Mouse (Mus musculus) midbrain, embryonic 14.5 days (tissue): ENCODE data around the gene Tvp23b. TPM values are rescaled to one million over a fixed set of nuclear protein-coding genes. Genes with fewer than 3 reads are reported as not detected.
A peak's percentile ranks its signal among the peaks of the same experiment; 100 is the strongest.

Experiments used
- ATAC-seq: fragments of 200-750 bp; cut with Nextera tagmentation; 2 replicates; pipeline ENCODE4 v1.8.0; 2017; ENCODE audit warnings: moderate number of reproducible peaks, moderate library complexity; ENCODE audit not compliant: low FRiP score, low TSS enrichment
- DNase-seq: peaks from one replicate; pipeline ENCODE4 v3.0.0-alpha.2; 2015
- H3K27ac ChIP-seq: fragments of 300-500 bp; sonication (generic); replicated peaks from 2 replicates; pipeline ENCODE4 v1.5.1; 2014; ENCODE audit warnings: mild to moderate bottlenecking, low read depth, low read length, moderate library complexity
- H3K27me3 ChIP-seq: fragments of 300-500 bp; sonication (generic); 2 replicates; pipeline ENCODE4 v1.6.1; 2014; ENCODE audit warnings: low read length, control low read depth, mixed read lengths; ENCODE audit not compliant: control insufficient read depth, insufficient read depth
- H3K36me3 ChIP-seq: fragments of 300-500 bp; sonication (generic); 2 replicates; pipeline ENCODE4 v1.6.1; 2014; ENCODE audit warnings: low read length, control low read depth; ENCODE audit not compliant: control insufficient read depth, insufficient read depth
- H3K4me1 ChIP-seq: fragments of 300-500 bp; sonication (generic); 2 replicates; pipeline ENCODE4 v1.6.1; 2014; ENCODE audit warnings: mild to moderate bottlenecking, antibody characterized with exemption, low read length, control low read depth; ENCODE audit not compliant: control insufficient read depth, insufficient read depth
- H3K4me2 ChIP-seq: fragments of 300-500 bp; sonication (generic); 2 replicates; pipeline ENCODE4 v1.6.1; 2014; ENCODE audit warnings: mild to moderate bottlenecking, low read length, moderate library complexity
- H3K4me3 ChIP-seq: fragments of 300-500 bp; sonication (generic); replicated peaks from 2 replicates; pipeline ENCODE4 v1.5.1; 2014; ENCODE audit warnings: low read depth, low read length
- H3K9ac ChIP-seq: fragments of 300-500 bp; sonication (generic); replicated peaks from 2 replicates; pipeline ENCODE4 v1.6.1; 2014; ENCODE audit warnings: mild to moderate bottlenecking, low read length, moderate library complexity
- H3K9me3 ChIP-seq: fragments of 300-500 bp; sonication (generic); 2 replicates; pipeline ENCODE4 v1.6.1; 2016; ENCODE audit warnings: low read length, control low read depth, mixed read lengths; ENCODE audit not compliant: control insufficient read depth
- WGBS: fragments of 180-500 bp; shearing (Covaris S2); extraction: QIAGEN DNeasy Blood & Tissue Kit; methylation state at CpG from one replicate; pipeline ENCODE4 v1.1.7; 2014; 5-methylcytosine and 5-hydroxymethylcytosine counted together
- polyA plus RNA-seq: library from polyadenylated mRNA; unstranded; fragments of >200 nt; fragmentation: Nextera tagmentation; extraction: Ambion mirVana; gene quantifications from 2 replicates; pipeline ENCODE4 v1.2.1, GENCODE M21; 2014

The Tvp23b gene
- polyA plus RNA-seq, result 55.9 and 58.9 TPM in 2 replicates

GRCm38 (mm10) chr11:62879220-62880048 lies at the start of gene Tvp23b:
Gene Tvp23b, plus strand, starts transcription at chr11:62879455.
- peak within 1 kb of the TSS; percentile 86 for H3K9ac ChIP-seq
- 2% methylated on average over 55 of the region's 55 CpGs for WGBS
- DNase-seq (peak; percentile 99), ATAC-seq (peak; percentile 98)
- H3K36me3 ChIP-seq, result peaks cover 9% of the 10 kb centered on the region
- no peaks in the 10 kb centered on the region for H3K27me3 ChIP-seq
- H3K27ac ChIP-seq, result peak within 1 kb of the TSS; percentile 83
- peak within 1 kb of the TSS; percentile 75 for H3K4me2 ChIP-seq
- peak within 1 kb of the TSS; percentile 72 for H3K4me3 ChIP-seq
- 0 out of 2 replicates have a peak, but pooled peaks cover 3% of the 10 kb centered on the region for H3K4me1 ChIP-seq
- no peaks in the 10 kb centered on the region for H3K9me3 ChIP-seq

DNA sequence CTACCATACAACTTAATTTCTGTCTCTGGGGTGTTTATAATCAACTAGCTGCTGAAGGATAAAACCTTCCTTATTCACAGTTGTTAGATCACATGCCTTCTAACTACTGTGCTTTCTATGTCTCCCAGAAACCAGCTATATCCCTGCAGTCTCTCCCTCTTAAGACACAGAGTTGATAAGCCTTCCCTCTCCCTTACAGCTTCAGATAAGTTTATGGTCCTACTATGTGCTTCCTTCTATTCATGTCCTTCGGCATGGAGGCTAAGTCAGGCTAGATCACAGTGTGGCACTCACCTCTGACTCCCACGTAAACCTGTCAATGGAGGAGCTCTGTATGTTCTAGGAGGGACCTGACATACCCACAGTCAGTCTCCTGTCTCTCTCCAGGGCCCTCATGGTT lies 48.9 kb upstream of the Tvp23b start:
- Histone ChIP-seq H3K4me3 (no peak overlapping the region), H3K27me3 (no peaks in the 10 kb centered on the region), H3K4me2 (no peak overlapping the region), H3K9me3 (no peaks in the 10 kb centered on the region), H3K27ac (no peak overlapping the region), H3K4me1 (no peaks in the 10 kb centered on the region), H3K9ac (no peak overlapping the region), H3K36me3 (no peaks in the 10 kb centered on the region)
- DNase-seq, result no peak
- ATAC-seq, result no peak
- WGBS, result 83% methylated on average over 2 of the region's 2 CpGs

DNA sequence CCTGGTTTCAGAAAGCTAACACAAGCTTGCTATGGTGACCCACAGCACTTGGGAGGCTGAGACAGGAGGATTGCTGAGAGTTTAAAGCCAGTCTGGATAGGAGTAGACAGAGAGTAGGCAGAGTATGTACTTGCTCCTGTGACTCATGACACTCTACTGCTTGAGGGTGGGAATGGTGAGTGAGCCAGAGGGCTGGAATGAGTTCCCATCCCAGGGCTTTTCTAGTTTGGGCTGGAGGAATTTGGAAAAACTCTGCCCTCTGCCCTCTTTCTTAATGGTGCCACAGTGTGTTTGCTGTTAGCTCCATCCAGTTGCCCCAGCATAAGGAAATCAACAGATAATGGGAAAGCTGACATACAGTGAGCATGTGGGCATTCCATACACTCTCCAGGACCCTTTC lies 47.3 kb upstream of the Tvp23b start:
- H3K4me3 ChIP-seq, result no peak overlapping the region
- H3K9ac ChIP-seq, result no peak overlapping the region
- ATAC-seq, result no peak
- no peak for DNase-seq
- no peaks in the 10 kb centered on the region for H3K4me1 ChIP-seq
- H3K4me2 ChIP-seq, result no peak overlapping the region
- H3K9me3 ChIP-seq, result no peaks in the 10 kb centered on the region
- H3K36me3 ChIP-seq, result no peaks in the 10 kb centered on the region
- no peaks in the 10 kb centered on the region for H3K27me3 ChIP-seq
- no peak overlapping the region for H3K27ac ChIP-seq

DNA sequence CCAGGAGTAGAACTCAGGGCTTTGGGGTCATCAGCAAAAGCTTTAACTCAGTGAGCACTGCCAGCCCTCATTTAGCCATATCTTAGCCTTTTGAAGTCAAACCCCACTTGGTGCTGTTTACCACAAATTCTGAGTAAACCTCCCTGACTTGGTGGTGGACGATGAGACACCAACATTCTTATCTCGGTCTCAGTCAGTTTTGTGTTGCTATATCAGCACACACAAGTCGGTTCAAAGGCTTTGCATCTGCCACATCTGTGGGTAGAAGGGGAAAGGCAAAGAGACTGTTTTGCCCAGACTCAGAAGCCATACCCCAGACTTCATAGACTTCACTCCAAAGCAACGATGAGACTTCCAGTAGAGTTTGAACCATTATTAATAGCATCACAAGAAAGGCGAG lies 34.7 kb upstream of the Tvp23b start:
- H3K4me2 ChIP-seq, result no peak overlapping the region
- H3K9me3 ChIP-seq, result no peaks in the 10 kb centered on the region
- no peak for DNase-seq
- H3K36me3 ChIP-seq, result no peaks in the 10 kb centered on the region
- H3K4me3 ChIP-seq, result no peak overlapping the region
- no peaks in the 10 kb centered on the region for H3K27me3 ChIP-seq
- H3K9ac ChIP-seq, result no peak overlapping the region
- no peak for ATAC-seq
- no peaks in the 10 kb centered on the region for H3K4me1 ChIP-seq
- WGBS, result 96% methylated on average over 5 of the region's 5 CpGs
- H3K27ac ChIP-seq, result no peak overlapping the region

DNA sequence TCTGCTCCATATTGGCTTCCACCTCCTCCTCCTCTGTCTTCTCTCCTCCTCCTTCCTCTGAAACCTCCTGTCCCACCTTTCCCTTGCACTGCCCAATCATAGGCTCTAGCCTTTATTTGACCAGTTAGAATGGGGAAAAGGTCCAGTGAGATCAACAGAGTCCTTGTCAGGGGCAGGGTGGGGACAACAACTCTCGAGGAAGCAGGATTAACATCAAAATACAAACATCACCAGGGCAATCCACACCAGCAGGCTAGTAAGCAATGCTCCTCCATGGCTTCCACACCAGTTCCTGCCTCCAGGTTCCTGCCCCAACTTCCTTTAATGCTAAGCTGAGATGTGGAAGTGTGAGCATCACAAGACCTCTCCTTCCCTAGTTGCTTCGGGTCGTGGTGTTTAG lies 33.5 kb upstream of the Tvp23b start:
- no peak overlapping the region for H3K9ac ChIP-seq
- no peaks in the 10 kb centered on the region for H3K36me3 ChIP-seq
- no peak overlapping the region for H3K27ac ChIP-seq
- no peaks in the 10 kb centered on the region for H3K27me3 ChIP-seq
- 77% methylated on average over 3 of the region's 3 CpGs for WGBS
- no peak overlapping the region for H3K4me2 ChIP-seq
- no peak for DNase-seq
- H3K9me3 ChIP-seq, result no peaks in the 10 kb centered on the region
- no peaks in the 10 kb centered on the region for H3K4me1 ChIP-seq
- no peak overlapping the region for H3K4me3 ChIP-seq
- ATAC-seq, result no peak

GRCm38 (mm10) chr11:62846961-62847654 lies 32.1 kb upstream of the Tvp23b start, which contains the start of gene Fbxw10:
Gene Fbxw10, plus strand, starts transcription at chr11:62847069.
- Histone ChIP-seq H3K4me2 (peak within 1 kb of the TSS; percentile 16), H3K27me3 (no peaks in the 10 kb centered on the region), H3K4me3 (no peak within 1 kb of the TSS), H3K9me3 (no peaks in the 10 kb centered on the region), H3K27ac (no peak within 1 kb of the TSS), H3K4me1 (no peaks in the 10 kb centered on the region), H3K9ac (no peak within 1 kb of the TSS), H3K36me3 (no peaks in the 10 kb centered on the region)
- peak; percentile 74 for DNase-seq
- ATAC-seq, result no peak
- WGBS, result 33% methylated on average over 12 of the region's 12 CpGs

DNA sequence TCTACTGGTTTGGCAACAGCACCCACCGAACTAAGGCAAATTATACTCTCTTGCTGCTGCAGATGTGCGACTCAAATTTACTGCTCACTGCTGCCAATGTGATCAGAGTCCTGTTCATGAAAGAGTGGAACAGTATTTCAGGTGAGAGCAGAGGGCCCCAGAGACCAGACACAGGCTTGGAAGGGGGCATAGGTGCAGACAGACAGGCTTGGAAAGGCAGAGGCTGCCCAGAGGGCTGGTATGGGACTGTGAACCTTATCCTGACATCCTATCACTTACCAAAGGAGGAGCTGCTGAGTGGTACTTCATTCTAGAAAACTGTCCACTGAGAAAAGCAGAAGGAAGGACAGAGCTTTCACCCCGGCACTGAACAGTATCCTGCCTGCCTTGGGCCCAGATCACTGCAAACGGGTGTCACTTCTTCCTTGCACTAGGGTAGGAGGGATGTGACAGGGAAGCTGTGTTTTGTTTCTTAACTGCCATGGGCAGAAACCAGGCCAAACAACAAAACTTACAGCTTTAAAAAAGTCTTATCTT lies 31.5 kb upstream of the Tvp23b start:
- Histone ChIP-seq H3K4me2 (no peak overlapping the region), H3K27me3 (no peaks in the 10 kb centered on the region), H3K9ac (no peak overlapping the region), H3K27ac (no peak overlapping the region), H3K4me3 (no peak overlapping the region), H3K4me1 (no peaks in the 10 kb centered on the region), H3K9me3 (no peaks in the 10 kb centered on the region), H3K36me3 (no peaks in the 10 kb centered on the region)
- DNase-seq (no peak), ATAC-seq (no peak)
- WGBS, result 66% methylated on average over 4 of the region's 4 CpGs

DNA sequence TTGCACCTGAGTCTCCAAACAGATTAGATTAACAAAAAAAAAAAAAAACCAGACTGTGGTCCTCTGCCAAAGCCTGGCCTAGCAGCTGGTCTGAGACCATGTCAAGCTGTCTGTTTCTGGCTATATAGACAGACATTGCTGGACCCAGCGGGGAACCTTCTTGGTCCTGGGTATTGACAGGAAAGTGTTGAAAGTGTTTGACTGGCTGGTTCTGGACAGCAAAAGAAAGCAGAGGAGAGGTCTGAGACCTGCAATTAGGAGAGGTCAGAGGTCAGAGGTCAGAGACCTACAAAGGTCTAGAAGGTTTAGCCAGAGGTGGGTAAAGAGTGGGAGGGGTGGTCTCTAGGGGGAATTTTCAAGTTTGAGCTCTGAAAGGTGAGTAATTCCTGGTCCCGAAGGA lies 31.0 kb upstream of the Tvp23b start:
- ATAC-seq (no peak), DNase-seq (peak; percentile 4)
- Histone ChIP-seq H3K9ac (no peak overlapping the region), H3K27me3 (no peaks in the 10 kb centered on the region), H3K27ac (no peak overlapping the region), H3K36me3 (no peaks in the 10 kb centered on the region), H3K9me3 (no peaks in the 10 kb centered on the region), H3K4me3 (no peak overlapping the region), H3K4me2 (no peak overlapping the region), H3K4me1 (no peaks in the 10 kb centered on the region)
- WGBS, result 55% methylated on average over 2 of the region's 2 CpGs
